Mouse (Mus musculus) megakaryocyte, embryonic 14.5 days (primary cell): ENCODE data around the gene 4833439L19Rik.
"Not testable (repeated sequence)": the region's sequence is repeated elsewhere in the genome, so short reads cannot be mapped to it uniquely, and the experiment has no call there.

ENCODE experiments used
- FLI1 ChIP-seq: IDR thresholded peaks from 2 replicates; pipeline ENCODE4 v1.6.1; 2012; ENCODE audit warnings: low read length, inconsistent platforms, mixed read lengths
- GATA1 ChIP-seq: IDR thresholded peaks from 3 replicates; pipeline ENCODE4 v1.6.1; 2012; ENCODE audit warnings: mixed read lengths, low read length, inconsistent platforms, borderline replicate concordance

GRCm38 (mm10) chr13:54613141-54613540 lies 47.9 kb upstream of the 4833439L19Rik start:
- not testable (repeated sequence) for TF ChIP-seq GATA1, FLI1
